Mouse (Mus musculus): Measurements from ENCODE around the gene Unc5b.
"Not testable (repeated sequence)": the region's sequence is repeated elsewhere in the genome, so short reads cannot be mapped to it uniquely, and the experiment has no call there.

Gene Unc5b

DNA sequence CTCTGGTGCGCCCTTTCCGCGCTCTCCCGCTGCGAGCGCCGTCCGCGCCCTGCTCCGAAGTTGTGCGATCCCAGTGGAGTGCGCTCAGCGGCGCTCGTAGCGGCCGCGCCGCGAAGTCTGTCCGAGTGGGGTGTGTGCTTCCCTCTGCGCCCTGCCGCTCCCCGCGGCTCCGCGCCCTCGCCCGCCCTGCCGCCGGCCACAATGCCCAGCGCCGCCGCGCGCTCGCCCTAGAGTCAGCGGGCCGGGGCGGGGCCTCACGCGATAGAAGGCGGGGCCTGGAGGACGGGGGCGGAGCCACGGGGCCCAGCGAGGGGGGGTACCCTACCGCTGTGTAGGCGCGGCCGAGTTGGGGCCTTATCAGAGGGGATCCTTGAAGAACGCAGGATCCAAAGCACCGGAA, at the start of gene Unc5b:
Unc5b (minus strand) TSS at position 203 of the 400 bp plus-strand sequence.
- peak; percentile 44 for DNase-seq (ENCODE audit: low read depth)

DNA sequence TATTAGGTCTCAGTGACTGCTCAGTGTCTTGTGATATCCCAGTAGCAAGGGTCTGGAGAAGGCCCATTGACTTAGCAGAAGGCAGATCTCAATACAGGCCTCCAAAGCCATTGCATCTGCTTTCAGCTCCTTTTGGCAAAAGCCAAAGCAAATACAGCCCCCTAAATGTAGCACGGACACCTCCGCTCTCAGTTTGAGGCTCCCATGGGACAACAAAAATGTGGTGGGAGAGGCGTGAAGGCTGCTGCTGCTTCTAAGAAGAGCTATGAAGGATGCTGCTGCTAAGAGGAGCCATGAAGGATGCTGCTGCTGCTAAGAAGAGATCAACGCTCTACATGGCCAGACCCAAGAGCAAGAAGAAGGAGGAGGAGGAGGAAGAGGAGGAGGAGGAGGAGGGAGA, 48.4 kb upstream of the Unc5b start:
- no peak for DNase-seq (ENCODE audit: low read depth)

GRCm38 (mm10) chr10:60877075-60877474, 45.7 kb upstream of the Unc5b start:
- DNase-seq (ENCODE audit: low read depth): no peak

- no peak for DNase-seq (ENCODE audit: low read depth)
These were observed 43.6 kb upstream of the Unc5b start for GRCm38 (mm10) chr10:60875011-60875410.

- DNase-seq (ENCODE audit: low read depth): no peak
These were observed 31.9 kb upstream of the Unc5b start for GRCm38 (mm10) chr10:60863318-60863717.

DNA sequence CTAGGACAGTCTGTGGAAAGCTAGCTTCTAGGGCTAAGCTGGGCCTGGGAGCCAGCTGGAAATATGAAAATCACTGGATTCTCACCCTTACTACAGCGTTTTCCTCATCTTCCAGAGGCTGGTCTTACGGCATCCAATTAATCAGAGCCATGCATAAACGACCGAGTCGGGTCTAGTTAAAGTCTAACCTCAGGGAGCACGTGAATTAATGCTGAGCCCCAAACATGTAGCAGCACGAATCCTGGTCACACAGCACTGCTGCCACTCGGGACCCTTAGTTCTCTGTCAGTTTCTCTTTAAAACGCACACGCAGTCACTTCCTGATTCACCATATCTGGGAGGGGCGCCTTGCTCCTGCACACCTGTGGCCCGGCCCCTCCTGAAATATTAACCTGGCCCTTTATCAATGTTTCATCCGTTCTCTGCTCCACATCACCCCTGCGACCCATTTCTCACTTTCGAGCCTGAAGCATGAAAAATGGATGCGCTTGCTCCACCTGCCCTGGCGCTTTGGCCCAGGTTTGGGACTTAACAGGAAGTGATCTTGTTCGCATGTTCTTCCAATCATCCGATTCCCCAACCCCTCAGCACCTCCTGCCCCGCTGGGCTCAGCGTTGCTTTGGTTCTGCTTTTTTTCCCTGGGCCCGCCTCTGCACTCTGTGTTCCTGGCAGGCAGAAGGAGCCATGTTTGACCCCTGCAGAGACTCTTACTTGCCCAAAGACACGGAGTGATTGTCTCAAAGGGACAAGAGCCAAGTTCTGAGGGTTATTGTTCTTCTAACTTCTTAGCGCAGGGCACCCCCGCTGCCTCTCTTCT, 31.3 kb upstream of the Unc5b start:
- no peak for DNase-seq (ENCODE audit: low read depth)

DNA sequence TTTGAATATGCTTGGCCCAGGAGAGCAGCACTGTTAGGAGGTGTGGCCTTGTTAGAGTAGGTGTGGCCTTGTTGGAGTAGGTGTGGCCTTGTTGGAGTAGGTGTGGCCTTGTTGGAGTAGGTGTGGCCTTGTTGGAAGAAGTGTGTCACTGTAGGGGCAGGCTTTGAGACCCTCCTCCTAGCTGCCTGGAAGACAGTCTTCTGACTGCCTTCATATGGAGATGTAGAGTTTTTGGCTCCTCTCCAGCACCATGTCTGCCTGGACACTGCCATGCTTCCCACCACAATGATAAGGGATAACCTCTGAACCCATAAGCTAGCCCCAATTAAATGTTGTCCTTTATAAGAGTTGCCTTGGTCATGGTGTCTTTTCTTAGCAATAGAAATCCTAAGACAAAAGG, 13.9 kb upstream of the Unc5b start:
- DNase-seq (ENCODE audit: low read depth): not testable (repeated sequence)

DNA sequence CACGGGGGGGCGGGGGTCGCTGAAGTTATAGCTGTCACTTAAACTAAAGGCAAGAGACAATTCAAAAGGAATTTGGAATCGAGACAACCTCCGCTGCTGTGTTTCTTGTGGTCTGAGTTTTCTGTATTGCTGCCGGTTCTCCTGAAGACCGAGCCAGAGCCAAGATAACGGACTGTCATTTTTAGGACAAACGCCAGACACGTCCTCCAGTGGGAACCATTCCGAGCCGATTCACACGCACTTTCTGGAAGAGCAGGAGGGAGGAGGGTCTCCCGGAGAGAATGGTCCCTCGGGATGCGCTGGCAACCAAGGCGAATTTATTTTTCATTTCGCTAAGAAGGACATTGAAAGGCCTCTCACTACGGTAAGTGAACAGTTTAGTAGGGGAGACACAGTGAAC, 7.4 kb upstream of the Unc5b start:
- DNase-seq (ENCODE audit: low read depth): no peak

DNA sequence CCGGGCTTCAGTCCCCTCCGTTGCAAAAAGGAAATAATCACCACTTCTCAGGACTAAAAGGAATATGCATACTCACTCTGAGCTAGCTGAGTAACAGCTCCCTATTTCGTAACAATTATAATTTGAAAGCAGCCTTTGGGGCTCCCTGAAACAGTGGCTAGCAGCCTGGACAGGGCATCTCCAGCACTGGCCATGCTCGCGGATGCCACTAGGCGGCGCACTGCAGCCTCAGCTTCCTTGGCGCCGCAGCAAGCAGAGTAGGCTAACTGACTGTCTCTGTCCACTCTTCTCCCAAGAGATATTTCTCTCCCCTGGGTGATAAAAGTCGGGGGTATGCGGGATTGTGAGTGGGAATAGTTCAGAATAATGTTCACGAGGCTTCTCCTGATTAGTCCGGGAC, 3.6 kb upstream of the Unc5b start:
- peak; percentile 44 for DNase-seq (ENCODE audit: low read depth)

- DNase-seq (ENCODE audit: low read depth): no peak
These were observed 1.3 kb upstream of the Unc5b start for GRCm38 (mm10) chr10:60832664-60833173.

- DNase-seq (ENCODE audit: low read depth): no peak
These were observed 628 bp downstream of the Unc5b start for GRCm38 (mm10) chr10:60830556-60831350.

DNA sequence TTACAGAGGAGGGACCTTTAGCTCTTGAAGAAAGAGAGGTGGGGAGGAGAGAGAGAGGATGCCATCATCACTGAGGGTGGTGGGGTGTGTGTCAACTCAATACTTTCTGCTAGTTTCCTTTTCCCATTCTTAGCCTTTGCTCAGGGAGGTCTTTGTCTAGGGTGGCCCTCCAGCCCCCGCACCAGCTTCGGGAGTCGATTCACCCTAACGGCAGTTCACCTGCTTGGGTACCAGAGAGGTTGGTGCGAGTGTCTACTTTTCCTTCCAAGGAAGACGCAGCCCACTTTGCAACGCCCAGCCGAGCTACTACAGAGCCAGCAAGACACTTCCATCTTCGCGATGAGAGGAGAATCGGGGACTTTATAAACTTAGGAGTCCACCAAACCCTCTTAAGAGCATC, 1.4 kb downstream of the Unc5b start:
- DNase-seq (ENCODE audit: low read depth): no peak

DNA sequence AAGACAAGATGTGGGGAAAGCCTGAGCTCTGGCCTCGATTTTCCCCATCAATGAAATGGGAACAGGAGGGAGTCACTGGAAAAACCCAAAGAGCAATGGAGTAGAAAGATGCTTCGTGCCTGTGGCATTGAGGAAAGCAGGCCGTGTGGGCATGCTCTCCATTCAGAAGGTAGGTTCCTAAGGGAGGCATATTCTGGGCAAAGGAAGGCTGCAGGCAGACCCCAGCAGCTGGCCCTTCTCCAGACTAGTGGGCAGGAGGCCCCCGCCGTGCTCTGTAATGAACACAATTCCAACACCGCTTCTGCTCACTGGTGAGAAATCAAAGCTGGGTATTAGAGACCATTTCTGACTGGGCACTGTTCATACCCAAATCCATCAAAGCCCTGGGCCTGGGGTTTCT, 2.3 kb downstream of the Unc5b start:
- DNase-seq (ENCODE audit: low read depth): no peak

DNA sequence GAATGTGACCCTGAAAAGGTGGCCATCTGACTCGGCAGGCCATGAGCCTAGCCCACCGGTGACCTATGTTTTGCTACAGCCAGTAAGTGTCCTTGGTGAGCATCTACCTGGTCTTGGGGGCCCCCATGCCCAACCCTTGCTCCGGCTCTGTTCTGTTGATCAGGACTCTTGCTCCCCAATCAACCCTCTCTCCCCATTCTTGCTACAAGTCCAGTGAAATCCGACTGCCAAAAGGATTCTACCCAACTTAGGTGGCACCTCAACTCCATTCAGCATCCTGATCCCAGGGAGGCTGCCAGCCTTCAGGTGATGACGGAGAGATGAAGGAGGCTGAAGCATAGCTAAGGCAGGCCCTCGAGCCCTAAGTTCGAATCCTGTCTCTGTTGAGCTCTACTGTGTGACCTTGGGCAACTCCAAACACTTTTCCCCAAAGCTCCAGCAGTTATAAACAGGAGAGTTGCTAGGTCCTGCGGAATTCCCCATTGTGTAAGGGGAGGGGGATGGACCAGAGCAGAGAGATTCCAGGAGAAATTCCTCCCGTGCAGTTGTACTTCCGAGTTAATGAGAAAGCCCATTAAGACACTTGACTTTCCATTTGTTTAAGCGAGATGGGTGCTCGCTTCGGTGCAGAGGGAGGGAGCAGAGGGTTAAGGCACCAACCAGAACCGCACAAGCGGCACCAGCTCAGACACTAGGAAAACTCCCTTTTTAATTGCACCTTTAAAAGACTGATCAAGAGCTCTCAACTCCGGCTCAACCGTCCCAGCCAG, 3.3 kb downstream of the Unc5b start:
- DNase-seq (ENCODE audit: low read depth): no peak

GRCm38 (mm10) chr10:60827266-60827665, 4.1 kb downstream of the Unc5b start:
- DNase-seq (ENCODE audit: low read depth): no peak

- DNase-seq (ENCODE audit: low read depth): no peak
These were observed 4.7 kb downstream of the Unc5b start for GRCm38 (mm10) chr10:60826461-60827237.

DNA sequence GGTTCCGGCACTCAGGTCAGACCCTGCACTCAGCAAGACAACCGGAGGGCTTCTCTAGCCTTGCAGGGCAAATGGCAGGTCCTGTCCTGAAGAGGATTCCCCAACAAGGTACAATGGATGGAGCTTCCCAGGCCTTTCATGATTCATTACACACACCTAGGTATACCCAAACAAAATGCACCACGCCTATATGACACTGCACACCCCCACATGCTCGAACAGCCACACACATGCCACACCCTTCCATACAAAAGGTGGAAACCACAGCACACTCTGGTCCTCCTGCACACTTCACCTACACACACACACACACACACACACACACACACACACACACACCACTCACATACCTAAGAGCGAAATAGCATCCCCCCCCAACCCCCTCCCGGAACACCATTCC, 5.4 kb downstream of the Unc5b start:
- no peak for DNase-seq (ENCODE audit: low read depth)

GRCm38 (mm10) chr10:60823744-60824143, 7.6 kb downstream of the Unc5b start:
- DNase-seq (ENCODE audit: low read depth): no peak

DNA sequence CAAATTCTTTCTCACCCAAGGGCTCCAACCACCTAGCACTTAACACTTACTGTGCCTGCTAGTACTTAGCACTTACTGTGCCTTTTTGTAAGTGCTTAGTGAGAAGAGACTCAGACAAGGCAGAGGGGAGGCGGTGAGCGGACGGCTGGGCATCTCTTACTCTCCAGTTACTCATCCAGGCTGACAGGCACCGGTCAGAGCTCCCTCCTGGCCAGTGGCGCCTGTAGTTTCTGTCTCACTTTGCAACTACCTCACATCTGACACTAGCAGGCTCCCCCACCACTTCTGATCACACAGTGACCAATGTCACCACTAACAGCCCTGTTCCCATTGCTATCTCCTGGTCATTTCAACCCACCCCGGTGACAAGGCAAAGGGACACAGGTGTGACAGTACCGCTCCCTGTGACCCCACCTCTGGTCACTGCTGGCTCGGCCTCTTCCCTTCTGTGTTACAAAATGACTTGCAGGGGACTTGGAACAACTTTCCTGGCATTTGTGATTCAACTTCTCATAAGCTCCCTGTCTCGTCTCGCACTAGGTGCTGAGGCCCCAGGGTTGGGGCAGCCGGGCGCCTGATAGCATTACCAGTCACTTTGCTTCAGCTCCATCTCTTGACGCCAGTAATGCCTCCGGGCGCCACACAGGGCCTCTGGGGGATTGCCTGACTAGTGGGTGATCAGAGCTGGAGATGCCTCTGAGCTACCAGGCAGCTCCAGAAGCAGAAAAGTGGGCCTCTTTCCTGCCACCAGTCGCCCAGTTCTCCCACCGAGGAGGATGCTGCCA, 8.5 kb downstream of the Unc5b start:
- DNase-seq (ENCODE audit: low read depth): no peak

DNA sequence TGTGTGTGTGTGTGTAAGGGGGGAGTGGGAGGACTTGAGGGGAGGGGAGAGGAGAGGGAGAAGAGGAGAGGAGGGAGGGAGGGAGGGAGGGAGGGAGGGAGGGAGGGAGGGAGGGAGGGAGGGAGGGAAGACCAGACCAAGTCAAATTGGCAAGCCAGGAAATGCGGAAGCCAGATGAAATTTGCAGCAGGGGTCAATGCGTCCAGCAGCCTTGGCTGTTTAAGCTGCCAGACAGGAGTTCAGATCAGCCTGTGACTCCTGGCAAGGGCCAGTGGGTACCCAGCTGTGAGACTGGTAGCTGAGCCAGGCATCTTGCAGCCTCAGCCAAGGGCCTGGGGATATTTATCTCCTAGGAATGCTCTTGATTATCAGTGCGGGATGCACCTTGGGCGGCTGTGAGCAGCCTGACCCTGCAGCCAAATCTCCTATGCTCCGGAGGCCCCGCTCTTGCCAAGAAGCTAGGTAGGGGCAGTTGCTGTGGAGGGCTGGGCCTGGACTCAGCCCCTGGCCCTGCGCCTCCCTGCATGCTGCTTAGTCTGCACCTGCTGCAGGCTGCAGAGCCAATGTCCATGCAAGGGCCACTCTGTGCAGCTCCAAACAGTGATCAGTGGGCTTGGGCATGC, 9.5 kb downstream of the Unc5b start:
- no peak for DNase-seq (ENCODE audit: low read depth)
